Mouse (Mus musculus) neural tube, embryonic 13.5 days (tissue): Measurements from ENCODE around the gene Pced1b. TPM values are rescaled to one million over a fixed set of nuclear protein-coding genes. Genes with fewer than 3 reads are reported as not detected.

Experiments used
- ATAC-seq: fragments of 200-750 bp; cut with Nextera tagmentation; 2 replicates; pipeline ENCODE4 v1.8.0; 2017; ENCODE audit warnings: low read depth, mild to moderate bottlenecking, moderate TSS enrichment, moderate library complexity
- H3K27ac ChIP-seq: fragments of 300-500 bp; sonication (generic); replicated peaks from 2 replicates; pipeline ENCODE4 v1.5.1; 2015; ENCODE audit warnings: moderate library complexity, mild to moderate bottlenecking, inconsistent platforms
- H3K27me3 ChIP-seq: fragments of 300-500 bp; sonication (generic); 2 replicates; pipeline ENCODE4 v1.6.1; 2015; ENCODE audit warnings: mild to moderate bottlenecking, inconsistent platforms
- H3K36me3 ChIP-seq: fragments of 300-500 bp; sonication (generic); 2 replicates; pipeline ENCODE4 v1.6.1; 2015; ENCODE audit warnings: mild to moderate bottlenecking, inconsistent platforms
- H3K4me1 ChIP-seq: fragments of 300-500 bp; sonication (generic); replicated peaks from 2 replicates; pipeline ENCODE4 v1.6.1; 2015; ENCODE audit warnings: inconsistent platforms
- H3K4me2 ChIP-seq: fragments of 300-500 bp; sonication (generic); 2 replicates; pipeline ENCODE4 v1.6.1; 2015; ENCODE audit warnings: inconsistent platforms, mild to moderate bottlenecking, moderate library complexity
- H3K4me3 ChIP-seq: fragments of 300-500 bp; sonication (generic); 2 replicates; pipeline ENCODE4 v1.5.1; 2015; ENCODE audit warnings: mild to moderate bottlenecking, inconsistent platforms
- H3K9ac ChIP-seq: fragments of 300-500 bp; sonication (generic); 2 replicates; pipeline ENCODE4 v1.6.1; 2015; ENCODE audit warnings: moderate library complexity, mild to moderate bottlenecking, inconsistent platforms
- H3K9me3 ChIP-seq: fragments of 300-500 bp; sonication (generic); 2 replicates; pipeline ENCODE4 v1.6.1; 2016; ENCODE audit warnings: inconsistent platforms
- WGBS: fragments of 180-500 bp; shearing (Covaris S2); methylation state at CpG from one replicate; pipeline ENCODE4 v1.1.7; 2015; 5-methylcytosine and 5-hydroxymethylcytosine counted together
- polyA plus RNA-seq: library from polyadenylated mRNA; unstranded; fragments of >200 nt; fragmentation: Nextera tagmentation; extraction: Ambion mirVana; gene quantifications from 2 replicates; pipeline ENCODE4 v1.2.1, GENCODE M21; 2015

The Pced1b gene
- polyA plus RNA-seq, 1 experiment from 2014 or later = 3.1 TPM

DNA sequence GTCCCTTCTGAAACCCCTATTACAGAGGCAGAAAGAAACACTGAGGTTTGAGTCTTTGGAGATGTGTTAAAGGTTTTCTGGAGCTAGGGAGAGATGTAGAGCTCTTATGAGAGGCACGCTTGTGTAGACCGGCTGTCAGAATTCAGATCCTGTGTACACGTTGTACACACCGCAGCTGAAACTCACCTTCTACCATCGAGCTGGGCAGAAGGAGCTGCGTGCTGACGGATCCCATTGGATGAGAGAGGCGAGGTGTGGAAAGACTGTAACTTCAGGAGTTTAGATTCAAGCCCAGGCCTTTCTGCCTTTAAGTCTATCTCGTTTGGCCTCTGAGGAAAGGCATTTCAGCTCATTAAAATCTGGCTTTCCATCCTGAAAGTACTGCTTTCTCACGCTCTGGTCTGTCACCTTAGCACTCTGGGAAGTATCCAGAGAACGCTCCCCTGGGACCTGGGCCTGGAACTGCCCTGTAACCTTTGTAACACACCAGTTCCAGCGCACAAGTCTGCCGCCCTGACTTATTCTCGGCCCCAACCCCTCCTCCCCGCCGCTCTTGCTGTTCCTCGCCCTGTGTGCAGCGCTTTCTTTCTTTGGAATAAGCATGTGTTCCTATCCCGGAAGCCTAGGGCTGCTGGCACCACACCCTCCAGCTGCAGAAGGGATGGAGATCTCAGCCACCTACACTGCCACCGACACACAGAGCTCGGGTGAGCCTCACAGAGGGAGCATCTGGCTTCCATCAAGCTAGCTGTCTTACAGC is 44.6 kb downstream of the Pced1b start:
- H3K4me3 ChIP-seq = no peak overlapping the region
- no peaks in the 10 kb centered on the region for H3K27me3 ChIP-seq

DNA sequence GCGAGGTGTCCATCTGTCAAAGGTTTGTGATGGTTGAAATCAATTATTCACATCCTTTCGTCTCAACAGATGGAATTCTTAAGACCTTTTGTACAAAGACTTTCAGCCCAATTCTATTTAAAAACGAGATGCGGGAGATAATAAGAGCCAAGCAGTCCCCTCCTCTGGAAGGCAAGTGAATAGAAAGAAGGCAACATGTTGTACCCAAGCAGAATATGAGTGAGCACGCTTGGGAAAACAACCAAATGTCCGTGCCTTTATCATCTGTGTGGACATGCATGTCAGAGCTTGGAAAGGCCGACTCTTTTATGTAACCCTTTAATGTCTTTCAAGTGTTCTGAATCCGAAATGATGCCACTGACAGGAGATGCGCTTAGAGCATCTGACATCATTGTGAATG is 61.0 kb downstream of the Pced1b start:
- Histone ChIP-seq H3K4me3 (no peak overlapping the region), H3K9ac (no peak overlapping the region), H3K36me3 (no peaks in the 10 kb centered on the region), H3K9me3 (no peaks in the 10 kb centered on the region), H3K27ac (no peak overlapping the region), H3K4me1 (no peaks in the 10 kb centered on the region), H3K4me2 (no peak overlapping the region), H3K27me3 (no peaks in the 10 kb centered on the region)
- no peak for ATAC-seq
- WGBS = 51% methylated on average over 9 of the region's 9 CpGs

More for the DNA sequence above, 44.6 kb downstream of the Pced1b start:
- H3K27ac ChIP-seq = no peak overlapping the region
- 0 out of 2 replicates have a peak, but pooled peaks cover 3% of the 10 kb centered on the region for H3K36me3 ChIP-seq
- no peaks in the 10 kb centered on the region for H3K9me3 ChIP-seq
- no peak overlapping the region for H3K4me2 ChIP-seq
- no peak for ATAC-seq
- WGBS = 88% methylated on average over 21 of the region's 21 CpGs
- no peaks in the 10 kb centered on the region for H3K4me1 ChIP-seq
- no peak overlapping the region for H3K9ac ChIP-seq

DNA sequence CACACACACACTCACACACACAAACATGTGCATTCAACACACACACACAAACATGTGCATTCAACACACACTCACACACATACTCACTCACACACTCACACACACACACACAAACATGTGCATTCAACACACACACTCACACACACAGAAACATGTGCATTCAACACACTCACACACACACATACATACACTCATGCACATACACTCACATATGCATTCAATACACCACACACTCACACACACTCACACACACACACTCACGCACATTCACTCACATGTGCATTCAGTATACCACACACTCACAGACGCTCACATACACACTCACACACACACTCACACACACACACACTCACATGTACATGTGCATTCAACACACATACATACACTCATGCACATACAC is 62.6 kb downstream of the Pced1b start:
- Histone ChIP-seq H3K4me2 (no peak overlapping the region), H3K9me3 (no peaks in the 10 kb centered on the region), H3K36me3 (no peaks in the 10 kb centered on the region), H3K27ac (no peak overlapping the region), H3K4me1 (no peaks in the 10 kb centered on the region; the same call in 1 of the 2 replicates), H3K27me3 (no peaks in the 10 kb centered on the region), H3K9ac (no peak overlapping the region), H3K4me3 (no peak overlapping the region)
- 92% methylated on average over 2 of the region's 2 CpGs for WGBS
- no peak for ATAC-seq

DNA sequence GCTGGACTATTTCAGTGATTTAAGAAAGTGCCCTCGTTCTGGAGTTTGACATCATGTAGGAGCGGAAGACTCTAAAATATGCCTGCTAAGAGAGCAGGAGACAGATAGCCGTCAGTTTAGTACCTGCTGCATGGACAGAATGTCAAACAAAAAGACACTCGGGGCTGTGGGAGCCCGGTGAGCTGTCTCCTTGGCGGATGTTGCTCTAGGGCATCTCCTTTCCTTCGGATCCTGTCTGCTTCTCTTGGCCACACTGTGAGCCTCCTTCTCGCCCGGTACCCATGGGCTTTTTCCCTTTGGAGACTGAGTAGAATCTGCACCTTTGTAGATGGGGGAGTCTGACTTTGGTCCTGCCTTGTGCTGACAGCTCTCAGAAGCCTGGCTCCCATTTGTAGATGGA is 63.3 kb downstream of the Pced1b start:
- H3K36me3 ChIP-seq = no peaks in the 10 kb centered on the region
- H3K9ac ChIP-seq = no peak overlapping the region
- ATAC-seq = no peak
- 85% methylated on average over 9 of the region's 9 CpGs for WGBS
- H3K27me3 ChIP-seq = no peaks in the 10 kb centered on the region
- H3K4me2 ChIP-seq = no peak overlapping the region
- no peaks in the 10 kb centered on the region; the same call in 1 of the 2 replicates for H3K4me1 ChIP-seq
- no peak overlapping the region for H3K27ac ChIP-seq
- H3K4me3 ChIP-seq = no peak overlapping the region
- H3K9me3 ChIP-seq = no peaks in the 10 kb centered on the region

DNA sequence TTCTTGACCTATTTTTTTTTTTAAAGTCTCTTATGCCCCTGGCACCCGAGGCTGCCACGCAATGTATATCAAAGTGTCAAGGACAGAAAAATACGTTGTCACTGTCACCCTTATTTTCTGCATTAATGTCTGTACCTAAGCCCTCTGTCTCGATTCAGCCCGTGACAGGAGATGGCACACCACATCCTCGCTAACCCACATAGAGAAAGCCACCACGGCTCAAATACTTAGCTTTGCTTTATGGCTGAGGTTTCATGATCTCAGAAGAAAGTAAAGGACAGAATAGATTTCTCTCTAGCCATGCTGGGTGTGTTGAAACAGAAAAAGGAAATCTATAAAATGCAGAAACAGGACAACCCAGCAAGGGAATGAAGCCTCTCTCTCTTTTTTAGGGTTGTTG is 64.3 kb downstream of the Pced1b start:
- no peaks in the 10 kb centered on the region; the same call in 1 of the 2 replicates for H3K4me1 ChIP-seq
- no peak overlapping the region for H3K4me3 ChIP-seq
- no peaks in the 10 kb centered on the region for H3K27me3 ChIP-seq
- WGBS = 83% methylated on average over 7 of the region's 7 CpGs
- no peaks in the 10 kb centered on the region for H3K9me3 ChIP-seq
- no peak overlapping the region for H3K4me2 ChIP-seq
- ATAC-seq = no peak
- no peak overlapping the region for H3K9ac ChIP-seq
- no peaks in the 10 kb centered on the region for H3K36me3 ChIP-seq
- H3K27ac ChIP-seq = no peak overlapping the region

DNA sequence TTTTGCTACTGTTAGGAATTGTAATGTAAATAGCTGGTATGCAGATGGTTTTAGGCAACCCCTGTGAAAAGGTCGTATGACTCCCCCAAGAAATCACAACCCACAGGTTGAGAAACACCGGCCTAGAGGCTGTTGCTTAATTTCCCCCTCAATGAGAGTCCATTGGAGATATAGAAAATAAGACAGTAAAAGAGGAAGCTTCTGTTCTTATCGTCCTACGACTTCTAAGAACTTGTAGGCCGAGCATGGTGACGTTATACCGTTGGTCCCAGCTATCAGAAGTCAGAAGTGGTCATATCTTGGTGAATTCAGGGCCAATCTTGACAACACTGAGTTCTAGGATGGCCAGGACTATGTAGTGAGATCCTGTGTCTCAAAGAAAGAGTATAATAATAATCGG is 65.0 kb downstream of the Pced1b start:
- no peak overlapping the region for H3K4me2 ChIP-seq
- 94% methylated on average over 8 of the region's 8 CpGs for WGBS

DNA sequence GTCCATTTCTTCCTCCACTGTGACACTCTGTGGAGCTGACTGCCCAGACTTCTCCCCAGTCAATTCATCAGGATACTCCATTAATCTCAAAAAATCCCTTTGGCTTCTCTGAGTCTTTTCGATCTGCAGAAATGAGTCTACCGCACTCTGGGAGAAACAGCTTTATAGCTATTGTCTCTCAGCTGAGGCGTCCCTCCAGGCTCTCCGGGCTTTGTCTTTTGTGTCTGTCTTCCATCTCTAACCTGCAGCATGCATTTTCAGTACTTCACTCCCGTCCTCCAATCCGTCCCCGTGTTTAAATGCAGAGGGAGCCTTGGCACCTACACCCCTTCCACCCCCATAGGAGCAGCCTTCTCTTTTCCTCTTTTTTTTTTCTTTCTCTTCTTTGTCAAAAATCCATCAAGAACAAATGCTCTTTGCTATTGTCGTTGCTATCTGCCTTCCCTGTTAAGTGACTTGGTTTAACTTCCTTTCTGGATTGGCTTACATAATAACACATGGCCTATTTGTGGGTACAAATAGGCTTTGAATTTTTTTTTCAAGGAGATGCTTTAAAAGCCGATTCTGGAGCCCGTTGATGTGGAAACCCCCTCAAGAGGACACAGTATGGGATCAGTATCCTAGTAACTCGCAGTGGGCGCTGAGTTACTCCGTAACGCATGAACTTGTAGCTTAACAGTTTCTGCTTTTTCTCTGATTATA is 68.0 kb downstream of the Pced1b start:
- Histone ChIP-seq H3K4me3 (no peak overlapping the region), H3K36me3 (no peaks in the 10 kb centered on the region), H3K9me3 (no peaks in the 10 kb centered on the region), H3K27ac (peak overlapping the region; percentile 46; the same call in 1 of the 2 replicates), H3K9ac (no peak overlapping the region), H3K4me2 (no peak overlapping the region), H3K4me1 (peaks cover 3% of the 10 kb centered on the region; the same call in 1 of the 2 replicates), H3K27me3 (no peaks in the 10 kb centered on the region)
- 64% methylated on average over 14 of the region's 14 CpGs for WGBS
- ATAC-seq = no peak

More for the DNA sequence above, 65.0 kb downstream of the Pced1b start:
- no peak overlapping the region for H3K4me3 ChIP-seq
- H3K4me1 ChIP-seq = no peaks in the 10 kb centered on the region; the same call in 1 of the 2 replicates
- no peaks in the 10 kb centered on the region for H3K9me3 ChIP-seq
- H3K9ac ChIP-seq = no peak overlapping the region
- no peak for ATAC-seq
- no peak overlapping the region for H3K27ac ChIP-seq
- no peaks in the 10 kb centered on the region for H3K36me3 ChIP-seq
- H3K27me3 ChIP-seq = no peaks in the 10 kb centered on the region

DNA sequence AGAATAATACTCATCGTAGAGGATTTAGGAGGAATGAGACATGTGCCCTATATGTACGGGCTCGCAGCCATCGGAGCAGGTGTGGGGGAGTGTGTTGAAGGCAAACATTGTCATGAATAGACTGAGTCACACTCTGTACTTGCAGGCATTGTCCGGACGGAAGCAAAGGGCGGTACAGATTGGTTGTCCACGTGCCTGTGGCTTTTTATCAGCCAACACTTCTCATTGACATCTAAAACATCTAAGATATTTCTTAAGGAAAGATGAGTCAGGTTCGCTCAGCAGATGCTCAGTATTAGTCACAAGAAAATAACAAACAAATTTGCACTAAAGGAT is 68.5 kb downstream of the Pced1b start:
- Histone ChIP-seq H3K27me3 (no peaks in the 10 kb centered on the region), H3K36me3 (no peaks in the 10 kb centered on the region), H3K4me1 (peaks cover 3% of the 10 kb centered on the region; the same call in 1 of the 2 replicates), H3K9ac (no peak overlapping the region), H3K4me2 (no peak overlapping the region), H3K4me3 (no peak overlapping the region), H3K27ac (no peak overlapping the region), H3K9me3 (no peaks in the 10 kb centered on the region)
- no peak for ATAC-seq
- WGBS = 72% methylated on average over 9 of the region's 9 CpGs

DNA sequence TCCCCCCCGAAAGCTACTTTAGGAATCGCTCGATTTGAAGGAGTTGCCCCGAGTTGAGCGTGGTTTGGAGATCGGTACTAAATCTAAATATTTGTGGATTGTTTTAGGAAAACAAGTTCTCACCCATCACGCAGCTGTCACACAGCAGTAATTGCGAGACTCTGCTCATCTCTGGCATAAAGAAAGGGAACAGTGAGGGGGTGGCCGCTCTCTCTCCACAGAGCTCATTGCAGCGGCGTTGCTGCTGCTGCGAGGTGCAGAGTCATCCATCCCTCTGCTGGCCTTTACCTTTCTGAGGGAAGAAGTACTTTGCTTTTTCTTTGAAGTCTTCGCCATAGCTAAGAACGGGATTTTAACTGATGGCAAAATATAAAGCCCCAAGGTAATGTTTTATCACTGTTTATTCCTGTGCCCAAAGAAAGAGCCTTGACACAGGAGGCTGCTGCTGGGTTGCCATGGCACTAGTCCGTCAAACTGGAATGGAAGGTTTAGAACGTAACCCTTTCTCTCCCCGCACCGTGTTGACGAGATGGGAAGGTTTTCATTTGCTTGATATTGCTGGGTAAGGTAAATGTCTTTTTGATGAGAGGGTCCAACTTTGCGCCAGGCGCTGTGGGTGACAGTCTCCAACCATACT is 71.6 kb downstream of the Pced1b start:
- Histone ChIP-seq H3K4me1 (peaks cover 3% of the 10 kb centered on the region; the same call in 1 of the 2 replicates), H3K36me3 (no peaks in the 10 kb centered on the region), H3K9ac (no peak overlapping the region), H3K4me3 (no peak overlapping the region), H3K9me3 (peaks cover 3% of the 10 kb centered on the region; the same call in 1 of the 2 replicates), H3K27ac (no peak overlapping the region), H3K4me2 (no peak overlapping the region), H3K27me3 (no peaks in the 10 kb centered on the region)
- 86% methylated on average over 21 of the region's 21 CpGs for WGBS
- no peak for ATAC-seq

DNA sequence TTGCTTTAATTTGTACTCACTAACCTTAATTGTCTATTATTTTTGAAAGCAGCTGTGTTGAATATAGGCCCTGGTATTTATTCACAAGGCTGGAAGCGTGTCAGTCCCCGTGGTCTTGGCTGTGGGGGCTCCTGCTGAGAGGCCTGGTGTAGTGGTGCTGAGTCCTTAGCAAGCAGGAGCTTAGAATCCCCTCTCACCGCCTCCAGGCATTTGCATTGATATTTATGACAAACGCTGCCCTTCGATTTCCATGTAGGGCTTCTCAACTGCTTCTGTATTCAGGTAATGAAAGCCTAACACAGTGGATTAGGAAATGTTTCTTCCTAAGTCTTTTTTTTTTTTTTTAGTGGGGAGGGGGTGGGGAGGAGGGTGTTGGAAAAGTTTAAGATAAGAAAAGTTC is 75.9 kb downstream of the Pced1b start:
- Histone ChIP-seq H3K36me3 (no peaks in the 10 kb centered on the region), H3K9ac (no peak overlapping the region), H3K27me3 (no peaks in the 10 kb centered on the region), H3K4me1 (peaks cover 9% of the 10 kb centered on the region; the same call in 1 of the 2 replicates), H3K4me2 (no peak overlapping the region), H3K4me3 (no peak overlapping the region), H3K9me3 (peaks cover 5% of the 10 kb centered on the region; the same call in 1 of the 2 replicates), H3K27ac (no peak overlapping the region)
- WGBS = 78% methylated on average over 5 of the region's 5 CpGs
- ATAC-seq = no peak

DNA sequence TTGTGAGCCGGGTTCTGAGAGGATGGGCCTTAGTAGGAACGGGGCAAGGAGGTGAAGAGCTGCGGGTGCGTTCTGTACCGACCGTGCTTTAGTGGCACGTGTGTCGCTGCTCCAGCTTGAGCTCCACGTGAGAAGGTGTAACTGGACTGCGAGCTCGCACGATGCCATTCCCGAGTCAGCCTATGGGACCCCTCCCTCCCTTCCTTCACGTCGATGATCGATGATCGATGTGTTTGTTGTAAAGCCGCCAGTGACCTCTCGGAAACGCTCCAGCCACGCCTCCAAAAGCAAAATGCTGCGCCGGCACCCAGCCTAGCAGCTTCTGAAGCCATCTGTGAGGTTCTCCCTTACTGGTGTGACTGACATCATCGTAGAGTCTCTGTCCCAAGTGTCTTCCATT is 76.6 kb downstream of the Pced1b start:
- no peak overlapping the region for H3K9ac ChIP-seq
- peaks cover 5% of the 10 kb centered on the region; the same call in 1 of the 2 replicates for H3K9me3 ChIP-seq
- no peaks in the 10 kb centered on the region for H3K36me3 ChIP-seq
- no peak overlapping the region for H3K27ac ChIP-seq
- peaks cover 8% of the 10 kb centered on the region; the same call in 1 of the 2 replicates for H3K4me1 ChIP-seq
- H3K27me3 ChIP-seq = no peaks in the 10 kb centered on the region
- H3K4me3 ChIP-seq = no peak overlapping the region
- no peak for ATAC-seq
- WGBS = 67% methylated on average over 24 of the region's 24 CpGs
- H3K4me2 ChIP-seq = no peak overlapping the region

DNA sequence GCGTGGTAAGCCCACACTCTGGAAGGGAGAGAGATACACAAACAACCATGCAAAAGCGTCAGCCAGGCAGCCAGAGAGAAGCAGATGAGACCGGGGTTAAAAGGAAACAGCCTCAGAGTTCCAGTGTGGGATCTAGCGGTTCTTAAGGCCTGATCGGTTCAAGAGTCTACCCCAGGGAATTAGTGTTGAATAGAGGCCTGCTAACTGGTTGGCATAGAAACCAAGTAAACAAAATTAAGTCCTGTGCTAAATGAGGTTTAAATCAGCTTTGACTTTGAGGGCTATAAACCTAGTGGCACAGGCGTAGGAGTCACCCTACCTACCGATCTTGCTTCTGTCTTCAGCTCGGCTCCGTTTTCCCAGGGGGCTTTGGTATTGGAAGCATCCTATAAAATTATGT is 77.4 kb downstream of the Pced1b start:
- 58% methylated on average over 9 of the region's 9 CpGs for WGBS
- no peak overlapping the region for H3K4me2 ChIP-seq
- H3K9me3 ChIP-seq = peaks cover 5% of the 10 kb centered on the region; the same call in 1 of the 2 replicates
- no peak; the same call in 1 of the 2 replicates for ATAC-seq
- H3K36me3 ChIP-seq = no peaks in the 10 kb centered on the region
- H3K4me1 ChIP-seq = peaks cover 6% of the 10 kb centered on the region; the same call in 1 of the 2 replicates
- no peaks in the 10 kb centered on the region for H3K27me3 ChIP-seq
- no peak overlapping the region for H3K27ac ChIP-seq
- no peak overlapping the region for H3K4me3 ChIP-seq
- H3K9ac ChIP-seq = no peak overlapping the region
